Mouse (Mus musculus): ENCODE results near the gene Carmil3. TPM values are rescaled to one million over a fixed set of nuclear protein-coding genes. Genes with fewer than 3 reads are reported as not detected.

Gene Carmil3
- 1.2 TPM for total RNA-seq (2023)

GRCm38 (mm10) chr14:55490361-55491201 is at the start of gene Carmil3:
Carmil3 (plus strand) TSS chr14:55490651.

GRCm38 (mm10) chr14:55478651-55479599 is 11.5 kb upstream of the Carmil3 start, which contains the start of gene Dhrs4:
Dhrs4 (plus strand) TSS chr14:55478758.

GRCm38 (mm10) chr14:55510125-55510731 is 19.8 kb downstream of the Carmil3 start, which contains the start of gene Cpne6:
Cpne6 (plus strand) TSS chr14:55510445.

GRCm38 (mm10) chr14:55524785-55525184 is 34.3 kb downstream of the Carmil3 start, which contains the start of gene Nrl:
Nrl (minus strand) TSS chr14:55524981.

GRCm38 (mm10) chr14:55540067-55540786 is 49.8 kb downstream of the Carmil3 start, which contains the start of gene Pck2:
Pck2 (plus strand) TSS chr14:55540266.

Other genes with a start within 250 kb of the Carmil3 start
- 19.3 TPM for gene Dhrs4, start 11.9 kb upstream of the Carmil3 start, total RNA-seq (2023)
- not detected for gene Cpne6, start 19.8 kb downstream of the Carmil3 start, total RNA-seq (2023)
- not detected for gene Nrl, start 34.3 kb downstream of the Carmil3 start, total RNA-seq (2023)
- 16.6 TPM for gene Pck2, start 49.6 kb downstream of the Carmil3 start, total RNA-seq (2023)
- gene Dcaf11, start 69.4 kb downstream of the Carmil3 start, total RNA-seq (2023): 83.2 TPM
- 5.8 TPM for gene A730061H03Rik, start 69.8 kb downstream of the Carmil3 start, total RNA-seq (2023)
- gene Fitm1, start 85.0 kb downstream of the Carmil3 start, total RNA-seq (2023): not detected
- 254 TPM for gene Psme1, start 87.5 kb downstream of the Carmil3 start, total RNA-seq (2023)
- 10.6 TPM for gene Emc9, start 94.7 kb downstream of the Carmil3 start, total RNA-seq (2023)
- 367 TPM for gene Psme2, start 100.5 kb downstream of the Carmil3 start, total RNA-seq (2023)
- gene Rnf31, start 101.1 kb downstream of the Carmil3 start, total RNA-seq (2023): 55.8 TPM
- 97.6 TPM for gene Irf9, start 112.9 kb downstream of the Carmil3 start, total RNA-seq (2023)
- gene Rec8, start 127.4 kb downstream of the Carmil3 start, total RNA-seq (2023): 1.8 TPM
- 63.6 TPM for gene Ipo4, start 145.3 kb downstream of the Carmil3 start, total RNA-seq (2023)
- gene Gm49378, start 147.2 kb downstream of the Carmil3 start, total RNA-seq (2023): 2.5 TPM
- 41.9 TPM for gene Tm9sf1, start 153.2 kb downstream of the Carmil3 start, total RNA-seq (2023)
- 2.6 TPM for gene Tssk4, start 159.5 kb downstream of the Carmil3 start, total RNA-seq (2023)
- 34.6 TPM for gene Mdp1, start 169.9 kb downstream of the Carmil3 start, total RNA-seq (2023)
- 17.4 TPM for gene Gmpr2, start 181.3 kb downstream of the Carmil3 start, total RNA-seq (2023)
- gene Nedd8, start 181.5 kb downstream of the Carmil3 start, total RNA-seq (2023): 119 TPM
- gene Tinf2, start 191.2 kb downstream of the Carmil3 start, total RNA-seq (2023): 117 TPM
- 2.0 TPM for gene Tgm1, start 223.3 kb downstream of the Carmil3 start, total RNA-seq (2023)
- gene Rabggta, start 231.6 kb downstream of the Carmil3 start, total RNA-seq (2023): 84.1 TPM

Data from CD4-positive naive resting alpha-beta T cell, adult 76 days (primary cell).